Mouse (Mus musculus) heart, embryonic 12.5 days (tissue): Measurements from ENCODE around the gene Rbbp5. TPM values are rescaled to one million over a fixed set of nuclear protein-coding genes. Genes with fewer than 3 reads are reported as not detected.

ENCODE experiments used
- ATAC-seq: fragments of 200-750 bp; cut with Nextera tagmentation; 2 replicates; pipeline ENCODE4 v1.8.0; 2017; ENCODE audit warnings: moderate TSS enrichment, moderate library complexity; ENCODE audit not compliant: insufficient number of reproducible peaks, low FRiP score
- H3K27ac ChIP-seq: fragments of 300-500 bp; sonication (generic); 2 replicates; pipeline ENCODE4 v1.5.1; 2016; ENCODE audit warnings: mild to moderate bottlenecking, moderate library complexity; ENCODE audit not compliant: poor library complexity, severe bottlenecking
- H3K27me3 ChIP-seq: fragments of 300-500 bp; sonication (generic); replicated peaks from 2 replicates; pipeline ENCODE4 v1.6.1; 2016; ENCODE audit warnings: mild to moderate bottlenecking, moderate library complexity
- H3K36me3 ChIP-seq: fragments of 300-500 bp; sonication (generic); 2 replicates; pipeline ENCODE4 v1.6.1; 2016; ENCODE audit warnings: mild to moderate bottlenecking, moderate library complexity
- H3K4me1 ChIP-seq: fragments of 300-500 bp; sonication (generic); replicated peaks from 2 replicates; pipeline ENCODE4 v1.6.1; 2016; ENCODE audit warnings: mild to moderate bottlenecking
- H3K4me2 ChIP-seq: fragments of 300-500 bp; sonication (generic); 2 replicates; pipeline ENCODE4 v1.6.1; 2016; ENCODE audit warnings: mild to moderate bottlenecking, moderate library complexity
- H3K4me3 ChIP-seq: fragments of 300-500 bp; sonication (generic); 2 replicates; pipeline ENCODE4 v1.5.1; 2016; ENCODE audit warnings: mild to moderate bottlenecking
- H3K9ac ChIP-seq: fragments of 300-500 bp; sonication (generic); 2 replicates; pipeline ENCODE4 v1.6.1; 2016; ENCODE audit warnings: mild to moderate bottlenecking, moderate library complexity
- H3K9me3 ChIP-seq: fragments of 300-500 bp; sonication (generic); replicated peaks from 2 replicates; pipeline ENCODE4 v1.6.1; 2016; ENCODE audit warnings: mild to moderate bottlenecking, moderate library complexity
- WGBS: fragments of 180-500 bp; shearing (Covaris S2); methylation state at CpG from one replicate; pipeline ENCODE4 v1.1.7; 2016; 5-methylcytosine and 5-hydroxymethylcytosine counted together
- polyA plus RNA-seq: library from polyadenylated mRNA; unstranded; fragments of >200 nt; fragmentation: Nextera tagmentation; extraction: Ambion mirVana; gene quantifications from 2 replicates; pipeline ENCODE4 v1.2.1, GENCODE M21; 2016

The Rbbp5 gene
- polyA plus RNA-seq, 1 experiment from 2014 or later = 37.8 TPM

DNA sequence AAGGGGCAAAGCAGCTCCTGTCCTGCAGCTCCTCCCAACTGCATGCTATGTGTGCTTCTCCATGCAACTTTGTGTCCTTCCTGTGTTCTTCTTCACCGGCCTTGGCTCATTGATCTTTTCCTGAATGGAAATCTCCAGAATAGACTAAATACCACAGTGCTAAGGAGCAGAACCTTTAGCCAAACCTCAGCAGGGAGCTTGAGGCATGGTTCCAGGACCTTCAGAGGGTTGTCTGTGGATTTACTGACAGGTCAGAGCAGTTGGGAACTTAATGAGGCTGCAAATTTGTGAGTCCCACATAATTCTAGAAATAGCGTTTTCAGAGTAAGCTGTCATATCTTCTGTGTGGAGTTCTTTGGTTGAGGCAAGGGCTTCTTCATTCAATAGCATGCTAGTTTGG is 23.4 kb downstream of the Rbbp5 start:
- 94% methylated on average over 2 of the region's 2 CpGs for WGBS

DNA sequence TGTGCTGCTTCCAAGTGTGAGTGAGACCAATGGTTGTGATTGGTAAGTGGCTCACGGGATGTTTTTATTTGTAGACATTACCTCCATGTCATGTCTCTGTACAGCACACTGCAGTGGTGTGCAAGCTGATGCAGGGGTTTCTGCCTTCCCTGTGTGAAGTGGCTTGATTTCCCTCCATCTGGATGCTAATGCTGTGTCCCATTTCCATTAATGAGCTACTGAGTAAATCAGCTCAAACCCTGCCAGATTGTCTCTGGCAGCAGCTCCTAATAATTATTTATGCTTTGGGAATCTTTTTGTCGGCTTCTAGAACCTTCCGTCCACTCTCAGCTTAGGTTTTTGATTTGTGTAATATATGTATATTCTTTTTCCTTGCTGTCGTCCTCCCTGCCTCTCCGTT is 28.0 kb downstream of the Rbbp5 start:
- Histone ChIP-seq H3K4me3 (no peak overlapping the region), H3K9ac (no peak overlapping the region), H3K27ac (no peak overlapping the region), H3K4me1 (no peaks in the 10 kb centered on the region), H3K9me3 (no peaks in the 10 kb centered on the region), H3K27me3 (no peaks in the 10 kb centered on the region), H3K4me2 (no peak overlapping the region), H3K36me3 (peaks cover 80% of the 10 kb centered on the region)
- no peak for ATAC-seq
- WGBS = 91% methylated on average over 5 of the region's 5 CpGs

More for the DNA sequence above, 23.4 kb downstream of the Rbbp5 start:
- Histone ChIP-seq H3K4me2 (no peak overlapping the region), H3K9ac (no peak overlapping the region), H3K27me3 (no peaks in the 10 kb centered on the region), H3K27ac (no peak overlapping the region), H3K36me3 (peaks cover 82% of the 10 kb centered on the region), H3K4me1 (no peaks in the 10 kb centered on the region), H3K9me3 (no peaks in the 10 kb centered on the region), H3K4me3 (no peak overlapping the region)
- ATAC-seq = no peak

DNA sequence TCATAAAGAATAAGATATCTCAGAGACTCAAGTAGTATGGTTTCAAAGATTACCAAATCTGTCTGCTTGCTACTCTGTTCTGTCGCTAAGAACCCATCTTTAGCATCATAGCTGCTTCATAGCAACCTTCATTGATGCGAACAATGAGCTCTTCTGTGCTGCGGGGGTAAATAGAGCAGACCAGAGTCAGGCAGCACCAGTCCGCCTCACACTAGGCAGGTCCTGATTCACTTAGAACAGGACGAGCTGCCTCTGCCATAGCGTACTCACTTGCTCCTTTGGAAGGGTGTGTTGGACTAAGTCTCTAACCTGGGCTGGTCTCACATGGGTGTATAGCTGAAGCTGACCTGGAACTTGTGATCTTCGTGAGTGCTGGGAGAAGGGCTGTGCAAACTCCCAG is 28.9 kb downstream of the Rbbp5 start, which contains the start of gene Tmem81:
Gene Tmem81 (plus strand): TSS at position 173 of the 400 bp plus-strand sequence.
- no peaks in the 10 kb centered on the region for H3K4me1 ChIP-seq
- no peak within 1 kb of the TSS for H3K27ac ChIP-seq
- H3K9ac ChIP-seq = no peak within 1 kb of the TSS
- H3K36me3 ChIP-seq = peaks cover 71% of the 10 kb centered on the region
- H3K27me3 ChIP-seq = no peaks in the 10 kb centered on the region
- no peak for ATAC-seq
- no peaks in the 10 kb centered on the region for H3K9me3 ChIP-seq
- 89% methylated on average over 7 of the region's 7 CpGs for WGBS
- H3K4me3 ChIP-seq = no peak within 1 kb of the TSS
- no peak within 1 kb of the TSS for H3K4me2 ChIP-seq

DNA sequence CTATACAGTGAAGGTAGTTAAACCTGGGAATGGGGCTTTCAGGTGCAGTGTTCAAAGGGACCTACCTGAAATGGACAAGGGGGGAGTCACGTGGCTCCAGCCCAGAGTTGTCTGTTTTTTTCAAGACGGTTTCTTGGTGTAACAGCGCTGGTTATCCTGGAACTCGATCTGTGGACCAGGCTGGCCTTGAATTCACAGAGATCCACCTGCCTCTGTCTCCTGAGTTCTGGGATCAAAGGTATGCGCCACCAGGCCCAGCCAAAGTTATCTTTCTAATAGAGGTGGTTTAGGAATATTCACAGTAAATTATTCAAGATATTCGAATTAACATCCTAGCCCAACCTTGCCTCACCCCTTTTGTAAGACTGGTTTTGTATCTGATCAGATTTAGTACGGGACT is 29.5 kb downstream of the Rbbp5 start:
- H3K27ac ChIP-seq = no peak overlapping the region
- H3K4me2 ChIP-seq = no peak overlapping the region
- no peaks in the 10 kb centered on the region for H3K9me3 ChIP-seq
- no peak overlapping the region for H3K4me3 ChIP-seq
- no peaks in the 10 kb centered on the region for H3K27me3 ChIP-seq
- no peaks in the 10 kb centered on the region for H3K4me1 ChIP-seq
- peaks cover 65% of the 10 kb centered on the region for H3K36me3 ChIP-seq
- WGBS = 91% methylated on average over 7 of the region's 7 CpGs
- H3K9ac ChIP-seq = no peak overlapping the region
- ATAC-seq = no peak

DNA sequence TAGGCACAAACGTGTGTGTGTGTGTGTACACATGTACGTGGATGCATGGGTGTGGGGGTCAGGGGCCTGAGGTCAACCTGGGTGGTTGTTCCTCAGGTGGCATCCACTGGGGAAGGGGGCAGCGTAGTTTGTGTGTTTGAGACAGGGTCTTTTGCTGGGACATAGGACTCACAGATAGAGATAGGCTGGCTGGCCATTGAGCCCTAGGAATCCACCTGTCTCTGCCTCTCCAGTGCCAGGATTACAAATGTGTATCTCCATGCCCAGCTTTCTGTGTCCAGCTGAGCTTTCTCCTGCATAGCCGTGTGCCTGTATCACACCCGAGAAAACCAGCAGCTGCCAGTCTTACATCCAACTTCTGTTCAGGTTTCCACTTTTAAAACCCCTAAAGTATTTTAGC is 32.6 kb downstream of the Rbbp5 start:
- no peak for ATAC-seq
- H3K36me3 ChIP-seq = peaks cover 39% of the 10 kb centered on the region
- H3K4me3 ChIP-seq = no peak overlapping the region
- H3K27ac ChIP-seq = no peak overlapping the region
- no peaks in the 10 kb centered on the region for H3K4me1 ChIP-seq
- no peaks in the 10 kb centered on the region for H3K9me3 ChIP-seq
- WGBS = 81% methylated on average over 5 of the region's 5 CpGs
- H3K27me3 ChIP-seq = peaks cover 12% of the 10 kb centered on the region
- H3K9ac ChIP-seq = no peak overlapping the region
- no peak overlapping the region for H3K4me2 ChIP-seq

DNA sequence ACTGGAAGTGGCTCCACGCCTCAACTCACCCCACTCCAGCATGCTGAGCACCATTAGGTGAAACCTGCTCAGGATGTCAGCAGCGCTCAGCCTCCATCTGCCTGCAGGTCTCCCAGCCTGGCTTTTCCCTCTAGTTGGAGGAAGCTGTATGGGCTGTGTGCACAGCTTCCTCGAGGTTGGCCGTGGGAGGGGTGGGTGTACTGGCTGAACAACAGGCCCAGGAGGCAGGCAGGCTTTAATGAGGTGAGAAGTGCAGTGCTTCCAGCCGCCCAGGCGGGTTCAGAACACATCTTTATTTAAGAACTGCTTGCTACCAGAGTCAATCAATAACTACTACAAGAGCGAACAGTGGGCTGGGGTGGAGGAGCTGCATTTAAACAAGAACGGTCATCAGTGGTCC is 34.4 kb downstream of the Rbbp5 start:
- no peak for ATAC-seq
- H3K27ac ChIP-seq = no peak overlapping the region
- no peak overlapping the region for H3K4me2 ChIP-seq
- no peak overlapping the region for H3K4me3 ChIP-seq
- peaks cover 21% of the 10 kb centered on the region for H3K27me3 ChIP-seq
- H3K9ac ChIP-seq = no peak overlapping the region
- 48% methylated on average over 8 of the region's 8 CpGs for WGBS
- H3K4me1 ChIP-seq = no peaks in the 10 kb centered on the region
- peaks cover 25% of the 10 kb centered on the region for H3K36me3 ChIP-seq
- no peaks in the 10 kb centered on the region for H3K9me3 ChIP-seq

DNA sequence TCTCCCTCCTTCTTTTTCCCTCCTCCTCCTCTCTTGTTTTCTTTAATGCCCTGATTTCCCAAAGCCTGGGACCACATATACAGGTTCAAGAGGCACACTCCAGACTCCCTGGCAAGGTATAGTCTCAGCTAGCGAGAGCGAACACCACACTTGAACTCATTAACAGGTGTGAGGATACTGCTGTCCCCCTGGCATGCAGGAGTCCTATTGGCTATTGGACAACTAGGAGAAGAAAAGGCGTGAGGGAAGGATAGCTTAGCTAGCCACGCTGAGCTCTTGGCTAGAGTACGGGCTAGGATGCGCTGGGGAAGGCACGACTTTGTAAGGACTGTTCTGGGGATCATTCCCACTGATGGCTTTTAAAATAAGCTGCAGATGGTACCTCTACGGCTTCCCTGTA is 34.9 kb downstream of the Rbbp5 start:
- H3K4me3 ChIP-seq = no peak overlapping the region
- ATAC-seq = no peak
- WGBS = 68% methylated on average over 8 of the region's 8 CpGs
- peaks cover 21% of the 10 kb centered on the region for H3K27me3 ChIP-seq
- no peak overlapping the region for H3K27ac ChIP-seq
- no peaks in the 10 kb centered on the region for H3K9me3 ChIP-seq
- H3K36me3 ChIP-seq = peaks cover 19% of the 10 kb centered on the region
- no peak overlapping the region for H3K9ac ChIP-seq
- no peak overlapping the region for H3K4me2 ChIP-seq
- no peaks in the 10 kb centered on the region for H3K4me1 ChIP-seq

DNA sequence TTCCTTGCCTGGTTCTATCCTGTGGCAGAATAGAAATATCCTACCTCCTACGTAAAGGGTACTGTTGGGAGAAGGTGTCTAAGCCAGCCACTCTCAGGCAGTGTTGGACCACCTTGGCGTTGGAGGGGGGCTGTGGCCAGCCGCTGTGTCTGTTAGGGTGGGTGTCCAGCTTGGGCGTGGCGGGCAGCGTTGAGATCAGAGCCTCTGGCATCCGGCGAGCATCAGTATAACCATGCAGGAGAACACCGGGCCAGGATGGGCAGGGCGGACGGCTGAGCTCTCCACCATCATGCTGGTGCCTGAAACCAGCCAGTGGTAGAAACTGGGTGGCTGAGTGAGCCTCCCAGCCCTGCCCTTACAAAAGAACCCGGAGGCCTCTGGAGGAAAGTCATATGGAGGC is 38.2 kb downstream of the Rbbp5 start:
- Histone ChIP-seq H3K27me3 (peaks cover 26% of the 10 kb centered on the region), H3K4me3 (no peak overlapping the region), H3K9me3 (no peaks in the 10 kb centered on the region), H3K4me1 (no peaks in the 10 kb centered on the region), H3K9ac (no peak overlapping the region), H3K27ac (no peak overlapping the region), H3K4me2 (no peak overlapping the region), H3K36me3 (no peaks in the 10 kb centered on the region)
- ATAC-seq = no peak
- 76% methylated on average over 12 of the region's 12 CpGs for WGBS

DNA sequence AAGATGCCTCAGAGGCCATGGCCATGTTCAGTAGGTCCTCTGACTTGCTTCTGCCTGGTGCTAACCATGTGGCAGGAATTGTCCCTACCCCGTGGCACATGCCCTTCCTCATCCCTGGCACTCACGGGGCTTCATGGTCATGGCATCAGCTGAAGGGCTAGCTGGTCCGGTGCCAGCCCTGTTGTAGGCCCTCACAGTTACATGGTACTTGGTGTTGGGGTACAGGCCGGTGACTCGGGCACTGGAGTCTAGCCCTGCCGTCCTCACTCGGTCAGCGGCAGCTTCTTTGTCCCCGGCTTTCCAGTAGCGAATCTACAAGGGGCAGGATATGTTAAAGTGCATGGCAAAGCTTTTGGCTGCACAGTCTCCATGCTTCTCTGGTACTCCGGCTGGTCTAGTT is 39.6 kb downstream of the Rbbp5 start:
- Histone ChIP-seq H3K27ac (no peak overlapping the region), H3K4me1 (no peaks in the 10 kb centered on the region), H3K9ac (no peak overlapping the region), H3K27me3 (peaks cover 32% of the 10 kb centered on the region), H3K4me3 (no peak overlapping the region), H3K9me3 (no peaks in the 10 kb centered on the region), H3K4me2 (no peak overlapping the region), H3K36me3 (no peaks in the 10 kb centered on the region)
- no peak for ATAC-seq
- WGBS = 85% methylated on average over 11 of the region's 11 CpGs

DNA sequence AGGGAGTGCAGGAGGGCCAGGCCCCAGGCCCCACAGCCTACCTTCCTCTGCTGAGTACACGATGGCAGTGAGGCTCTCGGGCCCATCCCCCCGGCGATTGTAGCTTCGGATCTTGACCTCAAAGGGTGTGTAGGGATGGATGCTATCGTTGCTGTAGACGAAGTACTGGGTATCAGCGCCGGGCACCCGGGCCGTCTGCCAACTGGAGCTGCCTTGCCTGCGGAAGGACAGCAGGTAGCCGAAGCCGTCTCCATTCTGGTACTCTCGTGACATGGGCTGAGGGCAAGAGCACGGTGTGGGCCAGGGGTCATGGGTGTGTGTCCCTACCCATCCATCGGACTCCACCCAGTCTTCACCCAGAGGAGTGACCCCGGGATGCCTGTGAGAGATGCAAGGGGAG is 41.5 kb downstream of the Rbbp5 start:
- H3K9me3 ChIP-seq = no peaks in the 10 kb centered on the region
- no peaks in the 10 kb centered on the region for H3K36me3 ChIP-seq
- no peak overlapping the region for H3K9ac ChIP-seq
- H3K27me3 ChIP-seq = peaks cover 35% of the 10 kb centered on the region
- 81% methylated on average over 18 of the region's 18 CpGs for WGBS
- H3K4me3 ChIP-seq = no peak overlapping the region
- H3K27ac ChIP-seq = no peak overlapping the region
- no peaks in the 10 kb centered on the region for H3K4me1 ChIP-seq
- H3K4me2 ChIP-seq = no peak overlapping the region
- ATAC-seq = no peak

DNA sequence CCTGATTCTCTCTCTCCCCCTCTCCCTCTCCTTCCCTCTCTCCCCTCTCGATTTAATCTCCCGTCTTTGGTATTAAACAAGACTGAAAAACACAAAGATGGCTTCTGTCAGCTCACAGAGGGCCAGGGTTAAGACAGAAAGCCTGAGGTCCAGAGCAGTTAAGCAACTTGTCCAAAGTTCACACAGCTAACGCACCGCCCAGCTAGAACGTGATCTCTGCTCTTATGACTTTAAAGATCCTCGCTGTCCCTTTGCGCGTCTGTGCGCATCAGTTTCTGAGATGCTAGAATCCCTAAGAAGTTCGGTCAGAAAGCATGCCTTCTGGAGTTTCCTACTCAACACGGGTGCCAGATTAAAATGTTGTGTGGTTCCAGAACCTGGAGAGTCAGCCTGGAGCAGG is 42.6 kb downstream of the Rbbp5 start:
- Histone ChIP-seq H3K27me3 (peaks cover 32% of the 10 kb centered on the region), H3K9ac (no peak overlapping the region), H3K36me3 (no peaks in the 10 kb centered on the region), H3K4me2 (no peak overlapping the region), H3K4me3 (no peak overlapping the region), H3K9me3 (no peaks in the 10 kb centered on the region), H3K27ac (no peak overlapping the region), H3K4me1 (no peaks in the 10 kb centered on the region)
- 87% methylated on average over 11 of the region's 11 CpGs for WGBS
- ATAC-seq = no peak

DNA sequence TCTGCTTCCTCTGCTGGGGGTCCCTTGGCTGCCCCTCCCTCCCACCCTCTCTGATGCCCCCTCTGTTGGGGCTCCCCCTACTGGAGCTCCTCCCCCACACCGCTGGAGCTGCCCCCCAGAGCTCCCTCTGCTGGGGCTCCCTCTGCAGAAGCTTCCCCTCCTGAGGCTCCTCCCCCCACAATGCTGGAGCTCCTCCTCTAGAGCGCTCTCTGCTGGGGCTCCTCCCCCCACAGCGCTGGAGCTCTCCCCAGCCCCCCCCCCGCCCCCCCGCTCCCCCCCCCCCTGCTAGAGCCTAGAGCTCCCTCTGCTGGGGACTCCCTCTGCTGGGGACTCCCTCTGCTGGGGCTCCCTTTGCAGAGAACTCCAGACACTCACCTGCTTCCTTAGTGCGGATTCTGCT is 43.6 kb downstream of the Rbbp5 start:
- WGBS = 31% methylated on average over 3 of the region's 6 CpGs
- H3K36me3 ChIP-seq = no peaks in the 10 kb centered on the region
- no peak overlapping the region for H3K9ac ChIP-seq
- peaks cover 31% of the 10 kb centered on the region for H3K27me3 ChIP-seq
- no peaks in the 10 kb centered on the region for H3K4me1 ChIP-seq
- no peaks in the 10 kb centered on the region for H3K9me3 ChIP-seq
- no peak overlapping the region for H3K27ac ChIP-seq
- no peak overlapping the region for H3K4me2 ChIP-seq
- H3K4me3 ChIP-seq = no peak overlapping the region
- ATAC-seq = peak; percentile 44; the same call in 1 of the 2 replicates
